Mouse (Mus musculus) left cerebral cortex, postnatal 14 days (tissue): ENCODE results near the gene Cct7. TPM values are rescaled to one million over a fixed set of nuclear protein-coding genes. Genes with fewer than 3 reads are reported as not detected.
A peak's percentile ranks its signal among the peaks of the same experiment; 100 is the strongest.

Source experiments
- DNase-seq, 2 experiments: peaks; one replicate each; pipeline ENCODE4 v3.0.0; 2021 to 2022; ENCODE audit warnings: low spot score in 2 of 2, mixed read lengths in 1 of 2
- intact Hi-C: fragments of 180-260 bp; cut with DNase I; formaldehyde crosslinking; loops from one replicate; pipeline ENCODE4 v1.15.1; 2025
- long read RNA-seq, 2 experiments: library from polyadenylated mRNA; stranded (forward); transcript quantifications; one replicate each; pipeline ENCODE4 v2.0.0; 2021
- total RNA-seq, 2 experiments: library from RNA; stranded (reverse); gene quantifications; 2 replicates each; pipeline ENCODE4 v1.2.3; 2021

Cct7 gene
- total RNA-seq = 100 to 1,000 TPM; 209 to 210 TPM
- long read RNA-seq, experiment 1, transcript Cct7-201 (12 exons, 2,441 nt) = major isoform, 428 of 454 reads
- long read RNA-seq, experiment 1, partial matches to known transcripts = 15 of 454 reads
- long read RNA-seq, experiment 1, other reads (novel, unspliced or antisense) = 11 of 454 reads
- long read RNA-seq, experiment 2, transcript Cct7-201 (12 exons, 2,441 nt) = major isoform, 370 of 402 reads
- long read RNA-seq, experiment 2, partial matches to known transcripts = 17 of 402 reads
- long read RNA-seq, experiment 2, other reads (novel, unspliced or antisense) = 15 of 402 reads

- DNase-seq = peak; percentile 100
- intact Hi-C loops = no loop called here
These were observed at the start of gene Cct7 for GRCm38 (mm10) chr6:85450697-85451663. Cct7 (plus strand) TSS chr6:85451514.

DNA sequence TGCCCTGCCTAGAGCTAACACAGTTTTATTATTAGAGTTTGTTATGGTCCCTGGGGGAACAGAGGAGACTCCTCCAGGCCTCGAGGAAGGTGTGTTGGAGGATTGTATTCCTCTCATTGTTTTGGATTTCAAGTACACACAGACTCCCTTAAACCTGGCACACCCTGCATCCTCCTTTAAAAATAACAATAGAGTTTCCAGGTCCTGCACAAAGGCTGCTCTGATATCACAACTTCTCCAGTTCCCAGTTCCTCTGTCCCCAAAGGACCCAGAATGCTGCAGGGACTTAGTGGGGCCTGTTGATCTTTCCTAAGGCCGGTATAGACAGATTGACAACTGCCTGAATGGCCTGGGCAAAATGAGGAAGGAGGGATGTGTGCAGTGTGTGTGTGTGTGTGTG, 48.7 kb upstream of the Cct7 start:
- no peak for DNase-seq
- intact Hi-C loops = no loop called here

- no peak for DNase-seq
- intact Hi-C loops = no loop called here
These were observed 48.3 kb upstream of the Cct7 start for GRCm38 (mm10) chr6:85403039-85403438.

DNA sequence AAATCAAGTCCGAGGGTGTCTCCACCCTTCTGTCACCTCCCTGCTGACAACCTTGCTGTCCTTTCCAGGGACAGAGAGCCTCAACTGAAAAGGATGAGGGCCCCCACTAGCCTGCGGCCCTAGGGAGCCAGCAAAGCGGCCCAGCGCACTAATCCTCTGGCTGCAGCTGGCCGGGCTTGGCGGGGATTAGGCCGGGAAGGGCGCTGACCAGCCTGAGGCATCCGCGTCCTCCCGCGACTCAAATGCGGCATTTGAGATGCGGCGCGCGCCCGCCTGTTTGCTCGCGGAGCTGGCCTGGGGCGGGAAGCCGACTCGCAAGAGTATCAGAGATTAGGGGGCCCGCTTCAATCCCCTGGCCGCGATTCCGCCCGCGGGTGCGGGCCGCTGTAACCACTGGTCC, 42.3 kb upstream of the Cct7 start:
- DNase-seq = no peak
- intact Hi-C loops = no loop called here

GRCm38 (mm10) chr6:85410771-85411273, 40.5 kb upstream of the Cct7 start:
- DNase-seq = peak; percentile 47 to 56
- intact Hi-C loops = loop anchor here (1.0 kb wide), 1 partner anchor 251 kb away; no protein-coding TSS in a partner anchor

- DNase-seq = no peak
- intact Hi-C loops = no loop called here
These were observed 35.5 kb upstream of the Cct7 start for GRCm38 (mm10) chr6:85415829-85416228.

DNA sequence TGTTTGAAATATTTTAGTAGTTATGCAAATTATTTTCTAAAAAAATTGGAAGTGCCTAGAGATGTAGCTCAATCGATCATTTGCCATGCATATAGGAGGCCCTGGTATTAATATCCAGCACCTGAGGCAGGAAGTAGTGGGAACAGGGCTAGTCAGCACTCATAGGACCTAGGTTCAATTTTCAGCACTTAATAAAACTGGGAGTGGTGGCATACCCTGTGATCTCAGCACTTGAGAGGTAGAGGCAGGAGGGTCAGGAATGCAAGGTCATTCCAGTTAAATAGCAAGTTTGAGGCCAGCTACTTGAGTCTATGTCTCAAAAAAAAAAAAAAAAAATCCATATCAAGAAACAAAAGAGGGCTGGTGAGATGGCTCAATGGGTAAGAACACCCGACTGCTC, 32.2 kb upstream of the Cct7 start:
- intact Hi-C loops = no loop called here
- no peak for DNase-seq

DNA sequence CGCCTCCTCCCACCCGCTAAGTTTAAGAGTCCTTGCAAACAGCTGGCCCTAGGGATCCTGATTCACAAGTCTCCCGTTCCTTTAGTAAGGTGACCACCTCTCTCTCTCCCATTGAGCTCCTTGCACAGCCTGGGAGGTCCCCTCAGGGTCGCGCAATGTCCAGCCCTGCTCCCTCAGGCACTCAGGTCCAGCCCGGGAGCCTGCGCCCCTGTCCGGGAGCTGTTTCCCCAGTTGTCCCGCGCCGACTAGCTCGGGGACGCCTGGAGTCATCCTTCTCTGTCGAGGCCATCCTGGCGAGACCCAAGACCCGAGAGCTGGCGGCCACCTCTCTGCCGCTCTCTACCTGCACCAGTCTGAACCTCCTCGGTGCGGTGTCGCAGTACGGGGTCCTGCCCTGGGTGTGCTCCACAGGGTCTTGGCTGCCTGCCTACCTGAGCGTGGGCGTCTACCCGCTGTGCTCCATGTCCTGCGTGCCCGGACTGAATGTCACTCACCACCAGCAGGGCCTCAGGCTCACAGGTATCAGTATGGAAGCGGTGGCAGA, 27.4 kb upstream of the Cct7 start, which contains the start of gene Noto:
Noto (plus strand) TSS at position 51 of the 544 bp plus-strand sequence.
- DNase-seq = no peak
- intact Hi-C loops = no loop called here

GRCm38 (mm10) chr6:85431274-85431841, 20.0 kb upstream of the Cct7 start:
- intact Hi-C loops = no loop called here
- no peak for DNase-seq

DNA sequence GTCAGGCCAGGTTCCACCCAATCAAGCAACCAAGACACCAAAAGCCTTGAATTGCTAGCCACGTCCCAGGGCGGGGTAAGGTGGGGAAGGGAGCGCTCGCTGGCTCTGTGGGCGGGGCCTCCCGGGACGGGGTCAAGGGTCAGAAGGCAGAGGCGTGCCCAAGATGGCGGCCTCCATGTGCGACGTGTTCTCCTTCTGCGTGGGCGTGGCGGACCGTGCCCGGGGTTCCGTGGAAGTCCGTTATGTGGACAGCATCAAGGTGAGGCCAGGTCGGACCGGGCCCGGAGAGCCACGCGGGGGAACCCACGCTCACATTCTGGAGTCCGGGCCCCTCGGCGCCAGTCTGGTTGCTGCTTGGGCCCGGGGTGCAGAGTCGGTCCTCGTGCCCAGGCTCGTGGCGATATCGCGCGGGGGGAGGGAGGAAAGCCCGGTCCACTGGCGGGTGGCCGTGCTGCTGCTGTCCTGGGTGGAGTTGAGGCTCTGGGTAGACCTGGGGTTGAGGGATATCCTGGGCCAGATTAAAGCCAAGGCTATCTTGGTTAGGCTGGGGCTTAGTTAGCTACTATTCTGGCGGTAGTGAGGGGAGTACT, 19.4 kb upstream of the Cct7 start, which contains the start of gene Smyd5:
Smyd5 (plus strand) TSS at position 148 of the 590 bp plus-strand sequence.
- intact Hi-C loops = no loop called here
- peak; percentile 73 to 80 for DNase-seq

GRCm38 (mm10) chr6:85433865-85434264, 17.4 kb upstream of the Cct7 start:
- intact Hi-C loops = no loop called here
- no peak for DNase-seq

DNA sequence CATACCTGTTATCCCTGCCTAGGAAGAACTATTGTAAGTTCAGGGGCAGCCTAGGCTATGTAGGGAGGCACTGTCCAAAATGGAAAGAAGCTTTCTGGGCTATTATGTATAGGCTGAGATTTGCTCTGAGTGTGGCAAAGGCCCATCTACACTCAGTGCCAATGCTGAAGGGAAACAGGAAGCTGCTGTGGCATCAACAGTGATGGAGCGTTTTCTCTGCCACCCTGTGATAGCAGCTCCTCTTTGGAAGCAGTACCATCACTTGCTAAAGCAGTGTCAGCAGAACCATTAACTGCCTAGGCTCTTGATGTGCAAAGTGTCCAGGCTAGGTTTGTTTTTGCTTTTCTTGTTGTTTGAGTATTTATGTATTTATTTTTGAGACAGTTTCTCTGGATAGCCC, 15.1 kb upstream of the Cct7 start:
- no peak for DNase-seq
- intact Hi-C loops = no loop called here

GRCm38 (mm10) chr6:85436631-85437030, 14.7 kb upstream of the Cct7 start:
- no peak for DNase-seq
- intact Hi-C loops = no loop called here

DNA sequence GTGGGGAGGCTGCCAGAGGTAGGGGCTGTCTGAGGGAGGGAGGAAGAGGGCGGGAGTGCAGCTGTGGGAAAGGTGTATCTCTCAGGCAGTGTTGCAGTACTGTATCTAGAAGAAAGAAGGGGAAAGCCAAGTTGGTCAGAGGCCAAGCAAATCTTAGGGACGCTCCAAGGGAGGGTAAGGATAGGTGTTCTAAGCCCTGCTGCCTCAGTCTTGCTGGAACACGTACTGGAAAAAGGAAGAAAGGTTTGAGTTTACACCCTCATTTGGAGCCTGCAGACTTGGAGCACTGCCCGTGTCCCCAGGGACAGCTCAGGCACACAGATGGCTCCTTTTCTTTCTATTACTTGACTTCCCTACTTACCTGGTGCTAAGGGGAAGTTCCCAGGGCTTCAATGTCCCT, 10.2 kb upstream of the Cct7 start:
- intact Hi-C loops = no loop called here

GRCm38 (mm10) chr6:85443488-85444233, 7.7 kb upstream of the Cct7 start:
- no peak for DNase-seq
- intact Hi-C loops = no loop called here

More for the DNA sequence above, 10.2 kb upstream of the Cct7 start:
- DNase-seq = no peak

DNA sequence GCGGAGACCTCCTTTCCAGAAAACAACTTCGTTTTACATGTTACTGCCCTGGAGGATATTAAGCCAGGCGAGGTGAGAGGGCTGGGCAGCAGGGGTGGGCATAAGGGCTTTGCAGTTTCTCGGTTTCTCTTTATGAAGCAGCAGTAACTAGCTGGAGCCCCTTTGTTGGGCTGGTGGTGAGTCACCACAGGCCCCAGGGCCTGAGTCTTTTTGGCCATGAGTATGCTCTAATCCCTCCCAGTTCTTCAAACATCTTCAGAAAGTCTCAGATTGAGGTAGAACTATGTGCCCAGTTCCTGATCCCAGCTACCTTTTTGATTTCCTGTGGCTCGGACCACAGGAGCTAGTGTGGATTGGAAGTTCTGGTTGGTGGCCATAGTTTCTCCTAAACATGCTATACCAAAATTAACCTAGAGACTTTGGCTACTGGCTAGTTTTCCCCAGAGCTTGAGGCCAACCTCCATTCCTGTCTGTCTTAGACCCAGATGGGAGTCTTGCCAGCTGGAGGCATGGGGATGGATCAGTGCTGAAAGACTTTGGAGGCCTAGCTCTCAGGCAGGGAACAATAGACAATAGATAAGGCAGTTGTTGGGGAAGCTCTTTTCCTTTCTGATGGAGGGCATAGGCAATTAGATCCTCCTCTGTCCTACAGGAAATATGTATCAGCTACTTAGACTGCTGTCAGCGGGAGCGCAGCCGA, 6.9 kb upstream of the Cct7 start:
- intact Hi-C loops = no loop called here

GRCm38 (mm10) chr6:85445286-85445685, 6.0 kb upstream of the Cct7 start:
- intact Hi-C loops = no loop called here
- no peak for DNase-seq

More for the DNA sequence above, 6.9 kb upstream of the Cct7 start:
- DNase-seq = no peak

- DNase-seq = no peak
- intact Hi-C loops = no loop called here
These were observed 4.0 kb upstream of the Cct7 start for GRCm38 (mm10) chr6:85447351-85447750.
